Mouse (Mus musculus) embryonic fibroblast, embryonic 13.5 days (primary cell): ENCODE measurements around the gene Olfr1132. TPM values are rescaled to one million over a fixed set of nuclear protein-coding genes. Genes with fewer than 3 reads are reported as not detected.
"Not testable (repeated sequence)": the region's sequence is repeated elsewhere in the genome, so short reads cannot be mapped to it uniquely, and the experiment has no call there.

ENCODE experiments used
- H3K27ac ChIP-seq: 2 replicates; pipeline ENCODE4 v1.5.1; 2012; ENCODE audit warnings: low read length, control low read depth, inconsistent platforms; ENCODE audit not compliant: insufficient read depth
- H3K4me1 ChIP-seq: 2 replicates; pipeline ENCODE4 v1.6.1; 2011; ENCODE audit warnings: low read length; ENCODE audit not compliant: control insufficient read depth, insufficient read depth
- H3K4me3 ChIP-seq: 2 replicates; pipeline ENCODE4 v1.5.1; 2011; ENCODE audit warnings: mild to moderate bottlenecking, control low read depth, low read length; ENCODE audit not compliant: insufficient read depth
- CTCF ChIP-seq: IDR thresholded peaks from 2 replicates; pipeline ENCODE4 v1.5.1; 2011; ENCODE audit warnings: mild to moderate bottlenecking, control low read depth, low read length, moderate library complexity, borderline replicate concordance; ENCODE audit not compliant: insufficient read depth
- POLR2A ChIP-seq: IDR thresholded peaks from 2 replicates; pipeline ENCODE4 v1.6.1; 2011; ENCODE audit warnings: low read depth, mild to moderate bottlenecking, control low read depth, low read length, moderate library complexity
- polyA plus RNA-seq: library from polyadenylated mRNA; stranded (reverse); fragments of >200 nt; gene quantifications from 2 replicates; pipeline ENCODE4 v1.2.4, GENCODE M21; 2011; ENCODE audit warnings: low read depth; ENCODE audit not compliant: missing spikeins, insufficient read length

The Olfr1132 gene
- polyA plus RNA-seq = not detected in 2 replicates

DNA sequence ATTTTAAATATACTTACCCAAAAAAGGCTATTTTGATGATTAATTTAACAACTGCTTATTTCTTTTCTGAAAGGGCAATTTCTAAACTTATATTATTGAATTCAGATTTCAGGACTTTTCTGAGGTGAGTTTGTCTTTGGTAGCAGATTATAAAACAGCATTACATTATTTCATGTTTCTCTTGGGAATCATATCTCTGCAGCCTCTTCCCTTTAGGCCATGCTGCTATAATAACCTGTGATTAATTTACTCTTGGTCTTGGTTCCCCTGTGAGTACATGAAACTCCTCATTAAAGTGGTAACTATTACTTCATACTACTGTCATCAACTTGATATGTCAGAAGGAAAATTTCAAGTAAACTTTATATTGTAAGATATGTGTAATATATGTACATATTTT, at the start of gene Olfr1132:
Gene Olfr1132, minus strand, starts transcription at position 101 of the 400 bp plus-strand sequence.
- Histone ChIP-seq H3K4me3 (no peak within 1 kb of the TSS), H3K4me1 (no peaks in the 10 kb centered on the region), H3K27ac (no peak within 1 kb of the TSS)
- no peak for TF ChIP-seq CTCF
- no peak for TF ChIP-seq POLR2A

DNA sequence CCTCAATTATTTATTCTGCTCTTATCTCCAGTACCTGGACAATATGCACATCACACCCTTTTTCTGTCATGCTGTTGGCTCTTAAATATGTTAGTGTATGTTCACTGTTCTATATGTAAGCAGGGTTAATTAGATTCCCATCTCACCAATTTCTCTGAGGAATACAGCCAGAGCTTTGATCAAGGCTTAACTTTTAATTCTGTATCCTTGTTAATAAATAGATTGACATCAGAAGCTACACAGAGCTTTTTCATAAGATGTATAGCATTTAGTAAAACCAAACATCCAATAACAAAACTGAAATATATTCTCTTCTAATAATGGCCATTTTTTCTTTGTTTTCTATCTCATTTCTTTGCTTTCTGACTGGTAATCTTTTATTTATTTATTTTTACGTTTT, 36.2 kb upstream of the Olfr1132 start, which contains the start of gene Olfr1135:
Gene Olfr1135, minus strand, starts transcription at position 101 of the 400 bp plus-strand sequence.
- H3K4me1 ChIP-seq = no peaks in the 10 kb centered on the region
- TF ChIP-seq POLR2A (no peak), CTCF (no peak)

DNA sequence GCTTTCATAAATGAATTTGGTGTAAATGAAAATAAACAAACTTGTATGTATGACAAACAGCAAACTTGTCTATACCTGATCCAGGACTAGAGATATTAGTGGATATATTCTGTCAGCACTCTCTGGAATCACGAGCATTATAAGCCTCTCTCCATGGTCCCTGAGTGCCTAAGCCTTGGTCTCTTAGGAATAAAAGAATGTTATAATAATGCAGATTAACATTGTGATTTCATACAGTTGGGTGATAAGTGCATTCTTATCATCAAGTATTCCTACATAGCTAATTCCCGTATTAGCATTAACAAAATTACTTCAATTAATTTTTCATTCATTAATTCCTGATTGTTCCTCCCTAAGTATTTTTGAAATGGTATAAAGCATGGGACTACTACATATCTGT, 21.0 kb upstream of the Olfr1132 start, which contains the start of gene Olfr1134:
Gene Olfr1134, minus strand, starts transcription at position 101 of the 400 bp plus-strand sequence.
- Histone ChIP-seq H3K4me3 (no peak within 1 kb of the TSS), H3K27ac (no peak within 1 kb of the TSS), H3K4me1 (no peaks in the 10 kb centered on the region)
- TF ChIP-seq CTCF (no peak), POLR2A (no peak)

More for the DNA sequence above, 36.2 kb upstream of the Olfr1132 start, which contains the start of gene Olfr1135:
- H3K4me3 ChIP-seq = no peak within 1 kb of the TSS
- H3K27ac ChIP-seq = no peak within 1 kb of the TSS

DNA sequence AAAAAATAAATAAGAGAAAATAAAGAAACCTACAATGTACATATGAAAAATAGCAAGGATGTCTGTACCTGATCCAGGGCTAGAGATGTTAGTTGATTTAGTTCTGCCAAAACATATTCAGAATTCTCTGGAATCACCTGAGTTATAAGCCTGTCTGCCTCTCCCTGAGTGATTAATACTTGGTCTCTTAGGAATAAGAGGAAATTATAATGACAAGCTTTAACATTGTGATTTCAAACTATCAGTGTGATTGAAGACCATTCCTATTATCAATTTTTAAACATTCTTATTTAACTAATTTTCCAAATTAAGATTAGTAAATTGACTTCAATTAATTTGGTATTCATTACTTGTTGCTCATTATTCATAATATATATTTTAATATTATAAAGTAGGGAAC, 9.9 kb upstream of the Olfr1132 start, which contains the start of gene Olfr1133:
Gene Olfr1133, minus strand, starts transcription at position 101 of the 400 bp plus-strand sequence.
- no peaks in the 10 kb centered on the region for H3K4me1 ChIP-seq
- no peak within 1 kb of the TSS for H3K27ac ChIP-seq

GRCm38 (mm10) chr2:87642441-87642840, 5.1 kb upstream of the Olfr1132 start:
- H3K4me3 ChIP-seq = no peak overlapping the region
- no peaks in the 10 kb centered on the region for H3K4me1 ChIP-seq
- TF ChIP-seq POLR2A (no peak), CTCF (no peak)
- no peak overlapping the region for H3K27ac ChIP-seq

More for the DNA sequence above, 9.9 kb upstream of the Olfr1132 start, which contains the start of gene Olfr1133:
- H3K4me3 ChIP-seq = no peak within 1 kb of the TSS
- TF ChIP-seq CTCF (no peak), POLR2A (no peak)

DNA sequence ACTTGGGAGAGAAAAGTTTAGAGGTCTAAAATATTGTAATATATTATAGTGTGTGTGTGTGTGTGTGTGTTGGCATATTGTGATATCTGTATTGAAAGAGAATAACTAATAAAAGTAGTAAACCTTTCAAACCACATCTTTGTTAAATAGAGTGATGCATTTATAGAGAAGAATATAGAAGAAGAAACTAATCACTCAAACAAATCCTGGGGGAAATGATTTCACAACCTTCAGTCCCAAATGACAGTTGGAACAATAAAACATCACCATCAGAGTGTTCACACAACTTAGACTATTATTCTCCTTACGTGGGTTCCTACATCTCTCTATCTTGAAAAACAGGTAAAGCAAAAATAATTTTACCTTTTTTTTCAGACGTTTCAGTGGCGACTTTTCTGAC, 10.5 kb downstream of the Olfr1132 start, which contains the start of gene Olfr1131:
Gene Olfr1131, plus strand, starts transcription at position 301 of the 400 bp plus-strand sequence.
- H3K27ac ChIP-seq = no peak within 1 kb of the TSS
- H3K4me3 ChIP-seq = no peak within 1 kb of the TSS
- H3K4me1 ChIP-seq = no peaks in the 10 kb centered on the region
- TF ChIP-seq POLR2A = no peak
- no peak for TF ChIP-seq CTCF

DNA sequence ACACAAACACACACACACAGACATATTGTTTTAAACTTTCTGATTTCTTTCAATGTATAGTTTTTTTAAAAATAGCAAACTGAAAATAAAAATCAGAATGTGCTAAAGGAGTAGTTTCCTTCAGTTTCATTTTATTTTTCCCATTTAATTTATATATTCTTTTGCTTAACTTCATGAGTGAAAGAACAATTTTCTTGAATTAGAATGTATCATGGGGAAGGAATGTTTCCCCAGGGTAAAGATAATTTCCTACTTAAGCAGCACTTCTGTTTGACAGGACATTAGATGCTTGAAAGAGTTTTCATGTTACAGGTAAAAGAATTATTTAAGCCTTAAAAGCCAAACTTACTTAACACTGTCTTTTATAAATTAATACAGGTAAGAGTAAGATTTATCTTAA, 31.4 kb downstream of the Olfr1132 start, which contains the start of gene Olfr1130:
Gene Olfr1130, plus strand, starts transcription at position 301 of the 400 bp plus-strand sequence.
- not testable (repeated sequence) for H3K4me1 ChIP-seq, H3K4me3 ChIP-seq, H3K27ac ChIP-seq

Other genes starting within 250 kb of the Olfr1132 start
- gene Olfr1123, start 220.9 kb downstream of the Olfr1132 start, polyA plus RNA-seq = 0.11 TPM in 1 of 2 replicates, not detected in the other
- gene Olfr1124, start 207.3 kb downstream of the Olfr1132 start, polyA plus RNA-seq = not detected in 2 replicates
- not detected in 2 replicates for gene Olfr1126, start 183.6 kb downstream of the Olfr1132 start, polyA plus RNA-seq
- not detected in 2 replicates for gene Pramel7, start 140.4 kb downstream of the Olfr1132 start, polyA plus RNA-seq
- not detected in 2 replicates for gene Pramel6, start 131.0 kb downstream of the Olfr1132 start, polyA plus RNA-seq
- not detected in 2 replicates for gene Olfr153, start 105.7 kb downstream of the Olfr1132 start, polyA plus RNA-seq
- gene Olfr1128, start 92.0 kb downstream of the Olfr1132 start, polyA plus RNA-seq = not detected in 2 replicates
- gene Olfr1129, start 63.6 kb downstream of the Olfr1132 start, polyA plus RNA-seq = not detected in 2 replicates
- gene Olfr1130, start 31.3 kb downstream of the Olfr1132 start, polyA plus RNA-seq = not detected in 2 replicates
- not detected in 2 replicates for gene Olfr1131, start 10.4 kb downstream of the Olfr1132 start, polyA plus RNA-seq
- not detected in 2 replicates for gene Olfr1133, start 9.8 kb upstream of the Olfr1132 start, polyA plus RNA-seq
- gene Olfr1134, start 20.9 kb upstream of the Olfr1132 start, polyA plus RNA-seq = not detected in 2 replicates
- gene Olfr1135, start 36.1 kb upstream of the Olfr1132 start, polyA plus RNA-seq = not detected in 2 replicates
- gene Olfr1136, start 56.4 kb upstream of the Olfr1132 start, polyA plus RNA-seq = not detected in 2 replicates
- gene Olfr1137, start 75.6 kb upstream of the Olfr1132 start, polyA plus RNA-seq = not detected in 2 replicates
- not detected in 2 replicates for gene Olfr1138, start 102.4 kb upstream of the Olfr1132 start, polyA plus RNA-seq
- not detected in 2 replicates for gene Olfr1140, start 106.2 kb upstream of the Olfr1132 start, polyA plus RNA-seq
- gene Olfr1141, start 116.5 kb upstream of the Olfr1132 start, polyA plus RNA-seq = not detected in 2 replicates
- not detected in 2 replicates for gene Olfr152, start 141.9 kb upstream of the Olfr1132 start, polyA plus RNA-seq
- not detected in 2 replicates for gene Olfr1143, start 163.1 kb upstream of the Olfr1132 start, polyA plus RNA-seq
- gene Olfr1145, start 172.3 kb upstream of the Olfr1132 start, polyA plus RNA-seq = not detected in 2 replicates
- gene Olfr1148, start 193.0 kb upstream of the Olfr1132 start, polyA plus RNA-seq = not detected in 2 replicates
- not detected in 2 replicates for gene Olfr1150-ps1, start 206.5 kb upstream of the Olfr1132 start, polyA plus RNA-seq
- gene Olfr1151, start 218.3 kb upstream of the Olfr1132 start, polyA plus RNA-seq = not detected in 2 replicates
- gene Olfr1152, start 229.0 kb upstream of the Olfr1132 start, polyA plus RNA-seq = 0.09 TPM in 1 of 2 replicates, not detected in the other